Mouse (Mus musculus) spleen, adult 2 months (tissue): ENCODE results near the gene Rif1. TPM values are rescaled to one million over a fixed set of nuclear protein-coding genes. Genes with fewer than 3 reads are reported as not detected.

ENCODE experiments used
- DNase-seq, 2 experiments: peaks; one replicate each; pipeline versions ENCODE4 v3.0.0 to v3.0.0-alpha.2; 2012 to 2021; ENCODE audit warnings: low spot score in 2 of 2, low read depth in 1 of 2
- H3K27ac ChIP-seq: fragments of 200-500 bp; 2 replicates; pipeline ENCODE4 v1.5.1; 2012; ENCODE audit warnings: low read length, inconsistent platforms; ENCODE audit not compliant: insufficient read depth
- H3K27me3 ChIP-seq: fragments of 200-500 bp; 2 replicates; pipeline ENCODE4 v1.6.1; 2012; ENCODE audit warnings: mild to moderate bottlenecking, moderate library complexity, low read length, inconsistent platforms; ENCODE audit not compliant: control insufficient read depth, insufficient read depth
- H3K36me3 ChIP-seq: fragments of 200-500 bp; 2 replicates; pipeline ENCODE4 v1.6.1; 2012; ENCODE audit warnings: mild to moderate bottlenecking, low read length, inconsistent platforms; ENCODE audit not compliant: control insufficient read depth, insufficient read depth
- H3K4me1 ChIP-seq: fragments of 200-500 bp; 2 replicates; pipeline ENCODE4 v1.6.1; 2011; ENCODE audit warnings: inconsistent platforms; ENCODE audit not compliant: control insufficient read depth, insufficient read depth, insufficient read length
- H3K4me3 ChIP-seq: fragments of 200-500 bp; 2 replicates; pipeline ENCODE4 v1.5.1; 2011; ENCODE audit warnings: mild to moderate bottlenecking, inconsistent platforms; ENCODE audit not compliant: insufficient read depth, insufficient read length; ENCODE audit errors: extremely low read depth
- CTCF ChIP-seq: fragments of 200-500 bp; IDR thresholded peaks from 2 replicates; pipeline ENCODE4 v1.5.1; 2011; ENCODE audit warnings: mild to moderate bottlenecking, inconsistent platforms; ENCODE audit not compliant: insufficient read depth, insufficient read length, insufficient replicate concordance; ENCODE audit errors: extremely low read depth
- POLR2A ChIP-seq: fragments of 200-500 bp; IDR thresholded peaks from 2 replicates; pipeline ENCODE4 v1.6.1; 2011; ENCODE audit warnings: low read depth, low read length, inconsistent platforms
- WGBS: fragments of 180-500 bp; shearing (Covaris S2); methylation state at CpG from one replicate; pipeline ENCODE4 v1.1.7; 2018; 5-methylcytosine and 5-hydroxymethylcytosine counted together
- polyA plus RNA-seq: library from polyadenylated mRNA; depleted of rRNA; stranded (reverse); fragments of >200 nt; gene quantifications from 2 replicates; pipeline ENCODE4 v1.2.3, GENCODE M21; 2012

Rif1 gene
- polyA plus RNA-seq, 1 experiment = 0.85 TPM

DNA sequence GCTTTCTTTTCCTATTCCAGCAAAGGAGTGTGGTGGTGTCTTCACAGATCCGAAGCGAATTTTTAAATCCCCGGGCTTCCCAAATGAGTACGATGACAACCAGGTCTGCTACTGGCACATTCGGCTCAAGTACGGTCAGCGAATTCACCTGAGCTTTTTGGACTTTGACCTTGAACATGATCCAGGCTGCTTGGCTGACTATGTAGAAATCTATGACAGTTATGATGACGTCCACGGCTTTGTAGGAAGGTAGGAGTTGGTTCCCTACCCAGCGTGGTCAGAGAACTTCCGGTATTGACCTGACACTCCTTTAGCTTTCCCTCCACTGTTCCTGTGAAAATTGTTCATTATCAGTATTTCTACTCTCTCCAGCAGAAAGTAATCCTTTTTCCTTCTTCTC is 21.8 kb upstream of the Rif1 start:
- TF ChIP-seq POLR2A = no peak
- TF ChIP-seq CTCF = no peak
- H3K27ac ChIP-seq = no peak overlapping the region
- H3K27me3 ChIP-seq = no peaks in the 10 kb centered on the region
- no peaks in the 10 kb centered on the region for H3K4me1 ChIP-seq
- no peak overlapping the region for H3K4me3 ChIP-seq
- no peaks in the 10 kb centered on the region for H3K36me3 ChIP-seq
- 92% methylated on average over 11 of the region's 11 CpGs for WGBS
- no peak for DNase-seq

DNA sequence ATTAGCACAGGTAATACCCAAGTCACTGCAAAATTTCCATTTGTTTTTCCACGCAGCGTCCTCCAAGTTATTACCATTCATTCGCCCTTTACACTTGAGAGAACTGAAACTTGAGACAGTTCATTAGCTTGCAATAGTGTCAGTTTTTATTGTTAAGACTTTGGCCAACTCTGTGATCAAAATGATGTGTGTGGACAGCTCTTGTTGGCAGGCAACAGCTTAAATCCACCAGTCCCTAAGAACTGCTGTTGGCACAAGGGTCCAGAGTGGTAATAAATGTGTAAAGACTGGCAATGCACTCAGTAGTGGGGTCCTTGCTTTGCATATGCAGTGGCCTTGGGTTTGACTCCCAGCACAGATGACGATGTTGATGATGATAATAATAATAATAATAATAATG is 20.3 kb upstream of the Rif1 start:
- Histone ChIP-seq H3K36me3 (no peaks in the 10 kb centered on the region), H3K4me1 (no peaks in the 10 kb centered on the region), H3K27ac (no peak overlapping the region), H3K27me3 (no peaks in the 10 kb centered on the region), H3K4me3 (no peak overlapping the region)
- no peak for DNase-seq
- TF ChIP-seq POLR2A = no peak
- TF ChIP-seq CTCF = no peak
- 88% methylated on average over 4 of the region's 4 CpGs for WGBS

DNA sequence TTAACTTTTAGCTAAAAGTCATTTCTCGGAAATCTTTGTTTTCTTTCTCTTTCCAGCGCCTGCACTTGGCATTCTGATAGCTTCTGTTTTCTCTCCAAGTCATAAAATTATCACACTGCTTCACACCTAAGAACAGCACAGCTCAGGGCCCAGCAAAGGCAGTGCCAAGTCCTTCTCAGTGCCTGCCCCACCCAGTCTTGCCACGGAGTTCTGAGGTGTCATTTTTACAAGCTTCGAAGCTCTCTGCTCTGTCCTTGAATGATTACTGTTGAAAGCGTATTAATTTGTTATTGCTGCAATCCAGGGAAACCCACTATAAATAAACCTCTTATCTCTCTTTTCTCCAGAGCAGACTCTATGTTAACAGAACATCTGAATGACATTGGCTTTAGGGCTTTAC is 19.1 kb upstream of the Rif1 start:
- H3K4me1 ChIP-seq = no peaks in the 10 kb centered on the region
- H3K27ac ChIP-seq = no peak overlapping the region
- no peak for DNase-seq
- no peak overlapping the region for H3K4me3 ChIP-seq
- TF ChIP-seq POLR2A (no peak), CTCF (no peak)
- H3K36me3 ChIP-seq = no peaks in the 10 kb centered on the region
- WGBS = 72% methylated on average over 5 of the region's 5 CpGs
- no peaks in the 10 kb centered on the region for H3K27me3 ChIP-seq

DNA sequence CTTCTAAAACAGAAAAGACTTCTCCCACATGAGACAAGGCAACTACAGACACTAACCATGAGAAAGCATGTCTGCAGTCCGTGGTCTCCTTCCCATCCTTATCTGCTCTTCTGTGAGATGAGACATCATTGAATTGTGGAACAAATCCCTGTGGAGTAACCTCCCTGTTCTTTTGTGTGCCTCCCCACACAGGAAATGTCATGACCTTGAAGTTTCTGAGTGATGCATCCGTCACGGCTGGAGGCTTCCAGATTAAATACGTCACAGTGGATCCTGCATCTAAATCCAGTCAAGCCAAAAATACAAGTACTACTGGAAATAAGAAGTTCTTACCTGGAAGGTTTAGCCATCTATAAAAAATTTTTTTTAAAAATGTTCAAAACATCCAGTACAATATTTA is 17.0 kb upstream of the Rif1 start:
- Histone ChIP-seq H3K27me3 (no peaks in the 10 kb centered on the region), H3K4me3 (no peak overlapping the region), H3K27ac (no peak overlapping the region), H3K4me1 (no peaks in the 10 kb centered on the region), H3K36me3 (no peaks in the 10 kb centered on the region)
- DNase-seq = no peak
- WGBS = 77% methylated on average over 4 of the region's 4 CpGs
- no peak for TF ChIP-seq CTCF
- no peak for TF ChIP-seq POLR2A

DNA sequence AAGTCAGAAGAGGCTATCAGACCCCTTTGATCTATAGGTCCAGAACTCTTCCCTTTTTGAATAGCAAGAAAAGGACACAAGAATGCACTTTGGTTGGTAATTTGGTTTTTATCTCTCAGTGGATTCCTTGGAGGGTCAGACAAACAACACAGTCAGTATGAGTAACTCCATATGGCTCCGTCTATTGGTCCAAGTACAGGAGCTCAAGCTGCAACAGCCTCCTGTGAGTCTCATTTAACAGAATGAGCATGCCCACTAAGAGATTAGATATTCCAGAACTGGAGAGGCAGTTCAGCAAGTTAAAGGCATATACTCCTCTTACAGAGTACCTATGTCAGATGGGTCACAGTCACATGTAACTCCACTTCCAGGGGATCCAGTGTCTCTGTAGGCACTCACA is 15.5 kb upstream of the Rif1 start:
- H3K27me3 ChIP-seq = no peaks in the 10 kb centered on the region
- H3K4me1 ChIP-seq = no peaks in the 10 kb centered on the region
- no peaks in the 10 kb centered on the region for H3K36me3 ChIP-seq
- no peak overlapping the region for H3K4me3 ChIP-seq
- no peak for DNase-seq
- TF ChIP-seq CTCF (no peak), POLR2A (no peak)
- no peak overlapping the region for H3K27ac ChIP-seq
- 86% methylated on average over 1 of the region's 1 CpGs for WGBS

DNA sequence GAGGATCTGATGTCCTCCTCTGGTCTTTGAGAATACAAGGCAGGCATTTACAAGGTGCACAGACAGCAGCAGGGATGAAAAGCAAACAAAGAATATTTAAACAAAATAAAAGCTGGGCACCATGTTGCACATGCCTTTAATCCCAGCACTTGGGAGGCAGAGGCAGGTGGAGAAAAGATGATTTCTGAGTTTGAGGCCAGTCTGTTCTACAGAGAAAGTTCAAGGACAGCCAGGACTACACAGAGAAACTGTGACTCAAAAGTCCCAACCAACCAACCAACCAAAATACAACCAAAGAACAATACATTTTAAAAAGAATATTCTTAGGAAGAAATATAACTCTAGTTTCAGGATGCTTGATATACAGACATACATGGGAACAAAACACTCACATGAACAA is 15.0 kb upstream of the Rif1 start:
- no peak for TF ChIP-seq POLR2A
- no peak for TF ChIP-seq CTCF
- Histone ChIP-seq H3K36me3 (no peaks in the 10 kb centered on the region), H3K27me3 (no peaks in the 10 kb centered on the region), H3K4me1 (no peaks in the 10 kb centered on the region), H3K4me3 (no peak overlapping the region), H3K27ac (no peak overlapping the region)
- no peak for DNase-seq

DNA sequence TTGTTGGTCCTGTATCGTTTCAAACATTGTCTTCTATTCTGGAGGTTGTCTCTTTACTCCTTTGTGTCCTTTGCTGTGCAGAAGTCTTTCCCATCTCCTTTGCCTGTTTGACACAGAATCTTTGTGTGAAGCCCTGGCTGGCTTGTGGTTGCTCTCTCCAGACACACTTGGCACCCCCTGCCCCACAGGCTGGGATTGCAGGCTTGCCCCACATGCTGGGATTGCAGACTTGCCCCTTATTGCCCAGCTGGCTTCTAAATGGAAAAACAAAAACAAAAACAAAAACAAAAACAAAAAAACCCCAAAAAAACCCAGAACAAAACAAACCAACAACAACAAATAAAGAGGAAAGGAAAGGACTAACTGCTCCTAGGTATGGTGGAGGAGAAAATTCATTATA is 4.0 kb upstream of the Rif1 start:
- WGBS = 89% methylated on average over 1 of the region's 1 CpGs
- H3K27me3 ChIP-seq = no peaks in the 10 kb centered on the region
- H3K4me3 ChIP-seq = no peak overlapping the region
- H3K36me3 ChIP-seq = no peaks in the 10 kb centered on the region
- TF ChIP-seq POLR2A = no peak
- TF ChIP-seq CTCF = no peak
- H3K27ac ChIP-seq = no peak overlapping the region
- DNase-seq = no peak
- H3K4me1 ChIP-seq = no peaks in the 10 kb centered on the region

DNA sequence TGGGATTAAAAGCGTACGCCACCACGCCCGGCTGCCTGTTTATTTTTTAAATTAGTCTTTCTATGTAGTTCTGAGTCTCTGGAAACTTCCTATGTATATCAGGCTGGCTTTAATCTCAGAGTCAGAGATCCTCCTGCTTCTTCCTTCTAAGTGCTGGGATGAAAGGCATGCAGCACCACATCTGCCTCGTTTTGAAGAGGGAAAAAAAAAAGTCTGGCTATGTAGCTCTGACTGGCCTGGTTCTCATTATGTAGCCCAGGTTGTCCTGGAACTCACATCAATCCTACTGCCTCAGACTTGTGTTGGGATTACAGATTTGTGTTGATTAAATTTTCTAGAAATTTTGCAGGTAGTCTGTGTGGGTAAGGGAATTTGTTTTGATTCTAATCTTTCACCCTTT is 1.8 kb upstream of the Rif1 start:
- no peak overlapping the region for H3K4me3 ChIP-seq
- no peak for DNase-seq
- WGBS = 90% methylated on average over 5 of the region's 5 CpGs
- H3K36me3 ChIP-seq = peaks cover 1% of the 10 kb centered on the region; the same call in 1 of the 2 replicates
- TF ChIP-seq POLR2A (no peak), CTCF (no peak)
- H3K27ac ChIP-seq = no peak overlapping the region
- no peaks in the 10 kb centered on the region for H3K27me3 ChIP-seq
- H3K4me1 ChIP-seq = no peaks in the 10 kb centered on the region
